Mouse (Mus musculus) skeletal muscle tissue, adult 2 months (tissue): ENCODE data around the gene Wdr26.

Experiments
- DNase-seq: peaks from one replicate; pipeline ENCODE4 v3.0.0-alpha.2; 2012; ENCODE audit warnings: low read depth, low spot score

Gene Wdr26

DNA sequence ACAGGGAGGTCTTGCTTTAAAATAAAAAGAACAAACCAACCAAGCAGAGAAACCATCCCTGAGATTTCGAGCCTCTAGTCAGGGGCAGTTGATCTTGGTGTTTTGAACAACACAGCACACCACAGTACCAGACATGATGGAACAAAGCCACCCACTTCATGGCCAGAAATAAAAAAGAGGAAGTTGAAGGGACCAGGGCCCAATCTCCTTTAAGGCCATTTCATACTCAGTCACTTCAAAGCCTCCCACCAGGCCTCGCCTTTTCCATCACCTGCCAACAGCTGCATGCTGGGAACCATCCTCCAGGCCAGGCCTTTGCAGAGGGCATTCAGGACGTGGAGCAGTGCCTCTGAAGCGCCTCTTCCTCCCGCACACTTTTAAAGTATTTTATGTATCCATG lies 25.5 kb upstream of the Wdr26 start:
- DNase-seq, result no peak

DNA sequence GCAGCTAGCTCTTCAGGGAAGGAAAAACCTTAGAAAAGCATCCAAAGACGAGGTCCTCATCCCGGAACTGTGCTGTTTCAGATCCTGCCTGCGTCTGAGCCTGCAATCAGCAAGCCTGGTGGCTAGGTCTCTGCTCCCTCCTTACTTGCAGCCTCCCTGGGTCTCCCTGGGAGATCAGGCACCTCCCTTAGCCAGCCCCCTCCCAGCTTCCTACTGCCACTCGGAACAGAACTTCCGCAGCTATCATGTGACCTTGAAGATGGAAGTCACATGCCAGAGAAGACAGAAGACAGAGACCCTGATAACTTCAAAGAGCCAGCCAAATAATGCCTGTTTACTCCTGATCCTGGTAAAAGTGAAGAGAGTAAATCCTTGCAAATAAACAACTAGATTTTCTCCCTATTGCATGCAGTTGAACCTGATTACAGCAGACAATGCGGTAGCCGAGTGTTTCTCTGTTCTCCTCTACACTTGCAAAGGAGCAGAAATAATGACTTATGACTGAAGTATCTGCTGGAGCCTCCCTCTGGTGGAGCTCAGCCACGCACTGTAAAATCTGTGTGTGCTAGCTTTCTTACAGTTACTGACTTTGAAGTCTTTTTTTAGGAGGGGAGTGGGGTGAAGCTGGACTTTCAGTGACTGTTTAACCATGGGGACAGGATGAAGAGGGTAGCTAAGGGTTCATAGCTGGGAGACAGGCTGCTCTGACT lies 22.7 kb upstream of the Wdr26 start:
- peak; percentile 72 for DNase-seq

DNA sequence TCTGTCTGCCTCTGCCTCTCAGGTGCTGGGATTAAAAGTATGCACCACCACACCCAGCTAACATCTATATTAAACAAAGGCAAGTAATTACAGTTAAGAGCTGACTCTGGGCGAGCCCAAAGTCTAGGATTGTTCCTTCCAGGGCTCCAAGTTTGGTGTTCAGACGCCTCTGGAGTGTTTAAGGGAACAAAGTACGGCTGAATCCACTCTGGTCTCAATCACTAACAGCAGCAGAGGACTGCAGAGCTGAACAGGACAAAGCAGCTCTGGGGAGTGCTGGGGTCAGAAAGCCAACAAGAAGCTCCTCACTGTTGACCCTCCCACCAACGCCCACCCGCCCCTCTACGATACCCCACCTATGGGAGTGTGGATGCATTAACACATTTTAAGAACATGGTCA lies 21.9 kb upstream of the Wdr26 start:
- DNase-seq, result no peak

DNA sequence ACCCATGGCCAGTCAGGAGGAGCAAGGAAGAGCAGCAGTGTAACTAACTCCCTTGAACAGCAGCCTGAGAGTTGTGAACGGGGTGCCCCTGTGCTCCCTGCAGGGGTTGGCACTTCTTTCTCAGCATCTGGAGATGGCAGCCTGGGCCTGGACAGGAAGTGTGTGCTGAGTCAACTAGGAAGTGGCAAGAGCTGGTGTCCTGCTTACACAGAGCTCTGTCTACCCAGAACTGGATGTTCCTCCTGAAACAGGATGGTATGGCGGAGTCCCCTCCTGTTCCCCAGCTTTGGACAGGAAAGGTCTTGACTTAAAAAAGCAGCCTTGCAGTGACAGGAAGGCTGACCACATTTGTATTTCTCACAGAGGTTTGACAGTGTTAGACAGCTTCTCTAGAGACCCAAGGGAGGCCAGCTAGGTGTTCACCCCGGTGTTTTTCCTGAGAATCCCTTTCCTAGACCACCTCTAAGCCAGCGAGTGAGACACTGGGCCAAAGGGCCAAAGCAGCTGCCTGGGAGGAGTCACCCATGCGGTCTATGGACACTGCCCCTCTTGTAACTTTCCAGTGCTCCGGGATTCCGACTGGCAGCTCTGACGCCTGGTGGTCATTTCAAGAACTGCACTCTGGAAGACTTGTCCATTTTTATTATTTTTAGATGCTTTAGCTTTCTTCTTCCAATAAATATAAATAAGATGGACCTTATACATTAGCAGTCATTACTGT lies 20.7 kb upstream of the Wdr26 start:
- DNase-seq, result peak; percentile 80

DNA sequence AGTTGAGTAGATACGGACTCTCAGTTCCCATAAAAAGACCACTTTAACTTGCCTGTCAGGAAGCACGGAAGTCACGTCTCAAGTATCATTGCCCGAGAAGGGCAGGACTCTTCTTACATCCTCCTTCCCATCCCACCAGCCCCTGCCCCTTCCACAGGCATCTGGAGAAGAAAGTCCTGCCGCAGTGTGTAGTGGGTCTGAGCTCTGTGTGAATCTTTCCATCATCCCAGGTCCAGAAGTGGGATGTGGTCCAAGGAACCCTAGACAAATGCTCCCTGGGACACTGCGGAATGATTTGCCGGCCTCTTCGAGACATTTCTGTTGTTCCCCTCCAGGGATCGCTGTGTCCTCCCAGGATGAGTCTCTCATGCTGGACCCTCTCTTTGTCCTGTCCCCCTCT lies 20.0 kb upstream of the Wdr26 start:
- no peak for DNase-seq

DNA sequence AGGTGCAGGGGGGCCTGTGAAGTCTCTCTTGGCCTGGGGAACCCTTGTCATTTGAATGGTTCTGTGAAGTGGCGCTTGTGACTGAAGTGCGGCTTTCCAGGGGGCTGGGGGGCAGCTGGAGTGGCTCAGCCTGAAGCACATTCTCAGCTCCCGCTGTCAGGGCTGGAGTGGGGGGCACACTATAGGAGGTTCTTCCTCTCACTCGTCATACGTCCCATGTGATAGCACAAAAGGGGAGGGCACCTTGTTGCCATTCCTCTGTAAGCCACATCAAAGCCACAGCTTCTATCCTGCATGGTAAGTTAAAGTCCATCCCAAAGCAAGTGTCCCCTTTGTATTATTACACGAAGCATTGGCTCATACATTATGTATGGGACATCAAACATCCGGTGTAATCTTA lies 19.5 kb upstream of the Wdr26 start:
- no peak for DNase-seq

DNA sequence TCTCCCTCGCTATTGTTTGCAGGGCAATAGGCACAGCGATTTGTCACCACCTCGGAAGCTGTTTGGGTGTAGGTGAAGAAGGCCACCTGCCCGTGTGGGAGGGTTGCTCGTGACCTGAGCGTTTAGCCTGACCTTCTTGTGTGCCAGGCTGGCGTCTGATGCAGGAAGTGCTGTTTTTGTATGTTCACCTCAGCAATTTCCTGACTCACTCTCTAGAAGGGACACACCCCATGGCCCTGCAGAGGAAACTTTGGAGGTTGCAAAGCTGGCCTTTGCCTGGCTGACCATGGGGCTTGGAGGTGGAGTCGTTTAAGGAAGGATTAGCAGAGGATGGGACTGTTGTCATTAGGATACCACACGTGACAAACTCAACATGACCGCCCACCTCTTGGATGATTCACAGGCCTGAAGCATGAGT lies 18.9 kb upstream of the Wdr26 start:
- DNase-seq, result no peak

DNA sequence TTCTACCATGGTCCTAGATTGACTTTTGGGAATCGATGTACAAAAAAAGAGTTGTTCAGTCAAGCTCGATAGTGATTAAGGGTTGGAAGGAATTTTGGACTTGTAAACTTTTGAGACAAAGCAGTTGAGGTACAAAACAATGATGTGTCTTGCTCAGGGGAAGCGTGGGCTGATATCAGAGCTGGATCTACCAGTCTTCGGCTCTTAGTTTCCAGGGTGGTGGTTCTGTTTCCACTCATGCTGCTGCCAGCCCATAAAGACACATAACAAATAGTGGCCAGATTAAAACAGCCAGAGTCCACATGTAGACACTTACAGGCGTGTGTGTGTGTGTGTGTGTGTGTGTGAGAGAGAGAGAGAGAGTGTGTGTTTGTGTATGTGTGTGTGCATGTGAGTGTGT lies 17.2 kb upstream of the Wdr26 start:
- DNase-seq, result no peak

DNA sequence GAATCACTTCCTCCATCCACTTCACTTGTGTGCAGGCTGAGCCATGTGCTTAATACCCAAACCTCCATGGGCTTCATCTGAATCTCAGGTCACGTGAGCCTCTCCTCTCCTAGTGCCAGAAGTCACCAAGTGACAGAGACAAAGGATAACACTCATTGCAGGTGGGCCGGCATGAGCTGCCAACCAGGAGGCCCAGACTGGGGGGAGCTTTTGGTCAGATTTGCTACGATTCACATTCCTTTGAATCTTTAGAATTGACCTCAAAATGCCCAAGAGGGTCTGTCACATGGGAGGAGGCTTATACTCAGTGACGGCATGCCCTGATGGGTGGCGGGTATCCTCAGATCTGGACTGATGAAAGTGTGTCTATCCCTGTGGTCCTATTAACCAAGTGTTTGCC lies 16.8 kb upstream of the Wdr26 start:
- no peak for DNase-seq

DNA sequence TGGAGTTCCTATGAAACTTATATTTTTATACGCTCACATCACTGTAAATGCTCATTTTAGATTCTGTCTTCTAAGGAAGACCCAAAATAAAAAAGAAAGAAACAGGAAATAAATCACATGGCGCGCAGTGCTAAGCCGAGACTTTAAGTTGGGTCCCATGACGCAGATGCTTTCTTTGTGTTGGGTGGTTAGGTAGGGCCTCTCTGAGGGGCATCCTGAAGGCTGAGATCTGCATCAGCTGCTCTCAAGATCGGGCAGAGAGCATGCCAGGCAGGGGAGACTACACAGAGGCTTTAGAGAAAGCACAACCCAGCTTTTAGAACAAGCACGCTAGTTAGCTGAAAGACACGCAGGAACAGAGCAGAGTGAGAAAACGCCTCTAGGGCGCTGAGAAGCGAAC lies 16.0 kb upstream of the Wdr26 start:
- no peak for DNase-seq

DNA sequence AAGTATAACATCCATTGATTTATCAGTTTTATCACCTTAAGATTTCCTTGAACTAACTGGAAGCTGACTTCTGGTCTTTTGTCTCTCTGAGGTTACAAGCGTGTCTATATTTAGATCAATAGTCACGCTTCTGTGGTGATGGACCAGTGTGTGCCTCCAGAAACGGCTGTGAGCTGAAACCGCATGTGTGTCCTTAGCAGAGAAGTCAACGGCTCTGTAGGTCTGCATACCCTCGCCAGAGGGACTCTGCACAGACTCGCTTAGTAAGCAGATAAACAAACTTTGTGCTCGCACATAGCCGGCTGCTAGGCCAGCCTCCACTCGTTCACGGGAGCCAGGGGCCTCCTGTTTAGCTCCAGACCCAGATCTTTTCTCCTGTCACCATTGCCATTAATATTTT lies 15.0 kb upstream of the Wdr26 start:
- DNase-seq, result peak; percentile 59

DNA sequence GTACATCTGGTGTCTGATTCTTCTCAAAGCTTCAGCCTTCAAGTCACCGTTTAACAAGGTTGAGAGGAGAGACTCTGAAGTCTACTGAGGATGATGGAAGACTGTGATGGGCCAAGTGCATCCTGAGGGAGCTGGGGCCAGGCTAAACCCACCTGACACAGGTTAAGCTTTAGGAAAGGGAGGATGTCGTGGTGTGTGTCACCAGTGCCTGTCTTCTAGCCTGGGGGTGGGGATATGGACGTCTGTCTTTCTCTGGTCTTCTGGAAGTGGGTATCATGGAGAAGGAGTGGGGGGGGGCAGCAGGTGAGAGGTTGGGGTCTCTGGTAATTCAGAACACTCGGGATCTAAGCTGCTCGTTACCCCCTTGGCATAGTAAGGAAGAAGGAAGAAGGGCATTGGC lies 13.5 kb upstream of the Wdr26 start:
- DNase-seq, result no peak

DNA sequence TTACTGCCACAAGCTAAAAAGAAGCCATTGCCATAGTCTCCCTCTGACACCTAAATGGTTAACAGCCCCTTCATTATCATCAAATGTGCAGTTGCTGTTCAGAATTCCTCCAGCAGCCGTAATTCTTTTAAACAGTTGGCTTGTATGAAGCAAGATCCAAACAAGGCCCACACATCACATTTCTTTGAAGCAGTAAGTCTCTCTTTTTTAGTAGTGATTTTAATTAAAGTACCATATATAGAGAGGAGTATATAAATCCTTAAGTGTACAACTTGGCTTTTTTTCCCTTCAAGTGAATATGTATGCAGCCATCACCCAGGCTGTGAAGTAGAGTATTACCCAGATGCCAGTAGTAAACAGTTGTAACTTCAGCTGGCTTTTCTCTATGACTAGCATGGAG lies 10.2 kb upstream of the Wdr26 start:
- DNase-seq, result no peak

DNA sequence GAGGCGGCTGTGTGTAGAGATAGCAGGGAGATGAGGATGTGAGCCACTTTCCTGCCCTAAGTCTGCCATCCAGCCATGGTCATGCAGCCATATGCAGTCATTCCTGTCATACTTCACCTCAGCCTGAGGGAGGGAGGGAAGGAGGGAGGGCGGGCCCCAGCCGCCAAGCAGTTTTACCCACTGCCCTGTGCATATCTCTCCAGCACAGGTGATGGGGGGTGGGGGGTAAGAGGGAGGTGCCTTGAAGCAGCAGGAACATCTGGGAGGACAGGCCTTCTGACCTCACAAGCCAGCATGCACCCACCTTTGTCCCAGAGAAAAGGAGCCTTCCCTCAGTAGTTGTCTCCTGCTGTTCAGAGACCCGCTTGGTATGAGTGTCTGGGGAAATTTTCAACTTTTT lies 4.5 kb upstream of the Wdr26 start:
- DNase-seq, result no peak

DNA sequence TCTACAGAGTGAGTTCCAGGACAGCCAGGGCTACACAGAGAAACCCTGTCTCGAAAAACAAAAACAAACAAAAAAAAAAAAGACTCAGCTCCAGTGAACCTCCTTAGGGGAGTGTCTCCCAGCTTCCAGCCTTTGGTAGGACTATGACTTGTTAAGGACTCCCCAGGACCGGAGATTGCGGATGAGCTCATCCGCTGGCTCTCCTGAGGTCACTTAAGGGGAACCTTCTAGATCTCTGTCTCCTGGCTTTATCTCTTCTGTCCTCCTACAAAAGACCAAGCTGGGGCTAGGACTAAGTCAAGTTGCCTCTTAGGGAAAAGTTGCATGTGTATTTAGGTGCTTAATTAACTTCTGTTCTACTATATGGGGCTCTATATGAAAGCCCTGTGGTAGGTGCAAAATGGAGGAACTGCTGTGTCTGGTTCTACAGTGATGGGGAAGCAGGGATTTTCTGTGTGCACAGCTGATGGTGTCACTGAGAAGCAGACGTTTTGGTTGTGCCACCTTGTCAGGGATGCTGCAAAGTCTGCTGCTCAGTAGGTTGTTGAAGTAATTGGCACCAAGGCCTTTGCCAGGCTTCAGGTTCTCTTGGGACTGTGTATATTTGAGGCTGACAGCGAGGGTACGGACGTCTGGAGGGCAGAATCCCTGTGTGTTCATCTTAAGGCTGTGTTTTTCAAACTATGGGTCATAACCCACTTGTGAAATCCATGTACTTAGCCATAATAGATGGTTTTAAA lies 2.7 kb upstream of the Wdr26 start:
- no peak for DNase-seq

DNA sequence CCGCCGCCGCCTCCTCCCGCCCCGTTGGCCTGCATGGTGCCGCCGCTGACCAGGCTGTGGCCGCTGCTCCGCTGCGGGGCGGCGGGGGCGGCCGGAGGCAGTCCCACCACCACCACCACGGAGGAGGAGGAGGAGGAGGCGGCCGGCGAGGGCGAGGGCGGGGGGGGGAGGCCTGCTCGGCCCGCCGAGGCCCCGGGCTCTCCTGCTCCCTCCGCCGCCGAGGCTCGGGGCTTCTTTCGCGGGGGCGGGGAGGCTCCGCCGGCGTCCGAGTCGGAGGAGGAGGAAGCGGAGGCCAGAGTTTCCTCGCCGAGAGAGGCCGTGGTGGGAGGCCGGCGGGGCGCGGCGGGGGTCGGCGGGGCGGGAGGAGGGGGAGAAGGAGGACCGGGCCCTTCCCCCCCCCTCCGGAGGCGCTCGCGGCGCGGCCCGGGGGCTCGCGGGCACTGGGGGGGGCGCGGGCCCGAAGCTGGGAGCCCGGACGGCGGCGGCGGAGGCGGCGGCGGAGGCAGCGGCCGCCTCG lies 340 bp downstream of the Wdr26 start:
- DNase-seq, result no peak

DNA sequence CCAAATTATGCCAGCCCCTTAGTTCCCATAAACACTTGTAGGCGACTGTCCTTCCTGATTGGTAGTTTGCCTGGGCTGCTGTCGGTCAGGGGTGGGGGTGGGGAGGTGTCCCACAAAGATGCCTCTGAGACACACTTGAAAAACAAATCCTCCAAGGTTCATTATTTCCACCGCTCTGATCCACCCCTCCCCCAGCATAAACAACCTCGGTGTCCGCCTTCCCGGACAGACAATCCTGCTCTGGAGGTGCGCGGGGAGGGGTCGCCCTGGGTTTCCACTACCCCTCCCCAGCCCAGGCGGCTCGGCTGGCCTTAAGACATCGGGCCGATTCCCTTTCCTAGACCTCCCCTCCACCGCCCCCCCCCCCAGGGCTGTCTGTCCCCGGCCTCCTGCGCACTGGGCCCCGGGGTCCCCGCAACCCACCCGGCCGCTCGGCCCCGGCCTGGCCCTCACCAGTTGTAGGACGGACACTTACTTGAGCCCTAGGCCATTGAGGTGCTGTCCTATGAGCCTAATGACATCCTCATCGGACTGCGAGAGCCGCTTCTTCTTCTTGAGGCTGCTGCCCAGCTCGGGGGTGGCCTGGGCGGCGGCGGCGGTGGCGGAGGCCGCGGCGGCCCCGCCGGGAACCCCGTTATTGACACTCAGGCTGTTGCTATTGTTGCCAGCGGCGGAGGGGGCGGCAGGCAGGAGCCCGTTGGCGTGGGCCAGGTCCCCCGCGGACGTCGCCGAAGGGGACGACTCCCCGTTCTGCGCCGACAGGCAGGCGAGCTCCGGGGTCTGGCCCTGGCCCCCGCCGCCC lies 999 bp downstream of the Wdr26 start:
- peak; percentile 61 for DNase-seq

DNA sequence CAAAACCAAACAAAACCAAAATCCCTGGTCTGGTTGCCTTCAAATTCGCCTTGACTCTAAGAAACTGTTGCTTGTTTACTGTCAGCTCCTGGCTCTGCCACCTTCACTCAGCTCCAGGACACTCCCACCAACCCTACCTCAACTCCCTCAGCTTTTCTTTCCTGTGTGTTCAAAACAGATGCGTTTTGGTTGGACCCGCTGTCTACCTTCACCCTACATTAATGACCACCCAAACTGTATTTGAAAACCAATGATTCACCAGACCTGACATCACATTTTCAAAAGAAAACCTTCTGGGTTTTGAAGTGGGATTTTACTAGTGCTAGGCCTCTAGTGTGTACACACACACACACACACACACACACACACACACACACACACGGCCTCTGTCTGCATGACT lies 1.7 kb downstream of the Wdr26 start:
- DNase-seq, result no peak

DNA sequence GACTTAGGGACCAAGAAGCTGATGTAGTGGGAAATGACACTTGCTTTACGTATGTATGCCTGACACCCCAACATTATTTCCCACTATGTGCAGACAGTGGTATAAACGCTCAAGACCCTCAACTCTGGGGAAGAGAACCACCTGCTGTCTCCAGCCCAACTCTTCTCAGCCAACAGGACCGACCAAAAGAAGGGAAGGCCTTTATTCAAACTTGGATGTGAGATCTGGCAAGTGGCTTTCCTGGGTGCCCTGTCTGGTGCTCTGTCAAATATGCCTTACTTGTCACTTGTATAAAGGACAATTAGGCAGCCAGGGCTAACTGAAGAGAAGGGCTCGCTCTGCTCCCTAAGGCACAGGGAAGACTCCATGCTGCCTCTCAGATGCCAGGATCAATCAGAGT lies 12.4 kb downstream of the Wdr26 start:
- DNase-seq, result no peak

DNA sequence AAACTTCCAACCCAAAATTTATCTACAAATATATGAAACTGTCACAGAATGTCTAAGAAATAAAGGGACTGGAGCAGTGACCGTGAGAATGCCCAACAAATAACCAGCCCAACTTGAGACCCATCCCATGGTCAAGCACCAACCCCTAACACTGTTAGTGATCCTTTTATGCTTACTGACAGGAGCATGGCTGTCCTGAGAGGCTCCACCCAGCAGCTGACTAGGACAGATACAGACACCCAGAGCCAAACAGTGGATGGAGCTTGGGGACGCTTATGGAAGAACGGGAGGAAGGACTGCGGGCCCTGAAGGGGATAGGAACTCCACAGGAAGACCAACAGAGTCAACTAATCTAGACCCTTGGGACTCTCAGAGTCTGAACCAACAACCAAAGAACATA lies 22.9 kb downstream of the Wdr26 start:
- no peak for DNase-seq

DNA sequence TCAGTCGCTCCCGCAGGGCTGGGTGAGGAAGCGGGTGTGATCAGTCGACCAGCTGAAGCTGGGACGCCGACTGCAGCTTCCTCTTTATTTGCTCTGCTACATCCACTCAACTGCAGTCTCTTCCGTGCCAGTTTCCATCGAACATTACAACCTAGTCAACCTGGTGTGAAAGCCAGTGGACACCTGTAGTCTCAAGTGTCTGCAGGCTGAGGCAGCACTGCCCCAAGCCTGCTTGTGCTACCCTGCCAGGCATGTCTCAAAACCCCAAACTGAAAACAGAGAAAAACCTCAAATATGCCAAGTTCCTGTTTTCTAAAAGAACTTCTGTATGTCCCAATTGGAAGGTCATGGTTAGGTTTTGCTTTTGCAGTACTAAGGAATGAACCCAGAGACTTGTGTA lies 41.6 kb downstream of the Wdr26 start:
- DNase-seq, result no peak

DNA sequence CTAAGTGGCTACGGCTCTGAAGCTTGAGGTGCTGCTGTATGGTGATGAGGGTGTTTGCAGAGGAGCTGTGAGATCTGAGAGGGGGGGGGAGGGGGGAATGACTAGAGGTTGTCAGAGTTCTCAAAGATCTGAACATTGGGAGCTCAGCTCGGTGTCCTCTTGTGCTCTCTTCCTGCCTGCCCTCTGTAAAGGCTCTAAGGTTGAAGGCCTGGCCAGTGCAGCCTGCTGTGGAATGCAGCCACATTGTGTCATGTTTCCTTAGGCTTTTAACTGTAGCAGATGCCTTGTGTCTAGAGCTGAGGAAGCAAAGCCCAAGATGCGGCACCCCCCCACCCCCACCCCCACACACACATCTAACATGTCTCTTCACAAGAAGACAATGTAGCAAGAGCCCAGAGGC lies 43.4 kb downstream of the Wdr26 start:
- DNase-seq, result no peak
